Comparison of ENCODE assay signal across 25 mouse cellular contexts in the genomic region with DNA sequence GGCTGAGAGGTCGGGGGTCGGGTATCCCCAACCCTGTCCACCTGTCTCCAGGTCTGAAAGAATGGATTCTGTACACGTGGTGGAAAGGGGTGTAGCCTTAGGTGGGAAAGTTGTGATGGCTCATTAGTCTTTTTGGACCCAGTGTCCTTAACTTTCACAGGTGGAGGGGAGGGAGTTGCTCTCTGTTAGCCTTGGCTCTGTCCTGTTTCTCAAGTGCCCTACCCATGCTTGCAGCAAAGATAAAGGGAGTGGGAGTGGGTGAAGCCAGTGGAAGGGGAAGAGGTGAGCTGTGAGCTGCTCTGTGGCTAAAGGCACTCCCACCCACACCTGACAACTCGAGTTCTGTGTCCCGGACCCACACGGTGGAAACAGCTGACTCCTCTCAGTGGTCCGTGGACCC. TPM values are rescaled to one million over a fixed set of nuclear protein-coding genes. Genes with fewer than 3 reads are reported as not detected.
A peak's percentile ranks its signal among the peaks of the same experiment; 100 is the strongest.
DNase-seq lines count a peak whose midpoint lies in the region; ATAC-seq and TF ChIP-seq lines count a peak whose summit lies in the region.
"Had no signal": no experiment of that assay in that cellular context is flagged by ENCODE, and none has a peak within 500 bp of the region (broad histone marks: within the 10 kb centered on the region; RNA-seq: fewer than 3 reads in every experiment).

No protein-coding gene starts in this region.

- WGBS in liver, embryonic 12.5 days (ENCODE audit: insufficient replicate concordance) = 59% methylated on average over 7 of the region's 7 CpGs
- WGBS in lung, postnatal 0 days = 53% methylated on average over 7 of the region's 7 CpGs
- WGBS in stomach, embryonic 15.5 days = 60% methylated on average over 7 of the region's 7 CpGs
- 39% methylated on average over 7 of the region's 7 CpGs for WGBS in stomach, postnatal 0 days

- no peak for TF ChIP-seq CTCF in lung, postnatal 0 days (IDR thresholded peaks at IDR 0.05)
- TF ChIP-seq CTCF in stomach, postnatal 0 days (IDR thresholded peaks at IDR 0.05; ENCODE audit: low read depth) = no peak

- H3K4me3 ChIP-seq in liver, embryonic 12.5 days = no peak overlapping the region
- no peak overlapping the region for H3K4me3 ChIP-seq in lung, postnatal 0 days (ENCODE audit: low read depth, low read length)
- H3K4me3 ChIP-seq in stomach, embryonic 15.5 days (replicated peaks) = no peak overlapping the region
- H3K4me3 ChIP-seq in stomach, postnatal 0 days (ENCODE audit: low read depth, low read length) = no peak overlapping the region
- H3K4me3 ChIP-seq: embryonic facial prominence, embryonic 13.5 days; embryonic facial prominence, embryonic 15.5 days; erythroblast, embryonic 14.5 days; forebrain, embryonic 10.5 days; forebrain, embryonic 12.5 days had no signal

- no peak overlapping the region for H3K9ac ChIP-seq in liver, embryonic 12.5 days
- no peak overlapping the region for H3K9ac ChIP-seq in lung, postnatal 0 days (replicated peaks; ENCODE audit: low read depth)
- no peak overlapping the region for H3K9ac ChIP-seq in stomach, embryonic 15.5 days
- no peak overlapping the region for H3K9ac ChIP-seq in stomach, postnatal 0 days (ENCODE audit: low read length)
- H3K9ac ChIP-seq: embryonic facial prominence, embryonic 13.5 days; embryonic facial prominence, embryonic 15.5 days; forebrain, embryonic 12.5 days had no signal

- no peaks in the 10 kb centered on the region for H3K36me3 ChIP-seq in liver, embryonic 12.5 days
- no peaks in the 10 kb centered on the region for H3K36me3 ChIP-seq in lung, postnatal 0 days (ENCODE audit: insufficient read depth, low read length)
- no peaks in the 10 kb centered on the region for H3K36me3 ChIP-seq in stomach, embryonic 15.5 days
- H3K36me3 ChIP-seq in stomach, postnatal 0 days (ENCODE audit: control insufficient read depth, insufficient read depth, low read length) = no peaks in the 10 kb centered on the region
- H3K36me3 ChIP-seq: embryonic facial prominence, embryonic 13.5 days; embryonic facial prominence, embryonic 15.5 days; forebrain, embryonic 10.5 days; forebrain, embryonic 12.5 days had no signal

- no peaks in the 10 kb centered on the region for H3K9me3 ChIP-seq in liver, embryonic 12.5 days (replicated peaks)
- no peaks in the 10 kb centered on the region for H3K9me3 ChIP-seq in lung, postnatal 0 days (ENCODE audit: low read length)
- no peaks in the 10 kb centered on the region for H3K9me3 ChIP-seq in stomach, embryonic 15.5 days
- H3K9me3 ChIP-seq in stomach, postnatal 0 days (ENCODE audit: control insufficient read depth, low read length) = no peaks in the 10 kb centered on the region
- H3K9me3 ChIP-seq: embryonic facial prominence, embryonic 13.5 days; embryonic facial prominence, embryonic 15.5 days; forebrain, embryonic 10.5 days; forebrain, embryonic 12.5 days had no signal

- no peak for TF ChIP-seq EP300 in lung, postnatal 0 days (IDR thresholded peaks at IDR 0.05)
- TF ChIP-seq EP300 in stomach, postnatal 0 days (optimal IDR thresholded peaks at IDR 0.05) = no peak

- no peak overlapping the region for H3K27ac ChIP-seq in liver, embryonic 12.5 days
- H3K27ac ChIP-seq in lung, postnatal 0 days (ENCODE audit: low read length) = no peak overlapping the region
- no peak overlapping the region for H3K27ac ChIP-seq in stomach, embryonic 15.5 days
- H3K27ac ChIP-seq in stomach, postnatal 0 days (replicated peaks) = no peak overlapping the region
- H3K27ac ChIP-seq: embryonic facial prominence, embryonic 13.5 days; embryonic facial prominence, embryonic 15.5 days; forebrain, embryonic 12.5 days had no signal

- no peak for DNase-seq in liver
- DNase-seq in lung, postnatal 0 days (ENCODE audit: low spot score) = peak; percentile 57
- DNase-seq in lung, postnatal 25 days (ENCODE audit: low spot score) = no peak
- DNase-seq in stomach, postnatal 0 days (ENCODE audit: low spot score) = no peak
- DNase-seq: adrenal gland, adult 2 months; adrenal gland, postnatal 10 days; adrenal gland, postnatal 25 days; cerebellum, adult 11 months; cerebellum, adult 18-20 months; cerebellum, adult 8-10 months; cerebellum, adult 9-11 months; cerebellum, postnatal 14 days; cerebellum, postnatal 36 days; embryo, embryonic 11 days had no signal

- no peak overlapping the region for H3K4me2 ChIP-seq in liver, embryonic 12.5 days
- H3K4me2 ChIP-seq in lung, postnatal 0 days (replicated peaks; ENCODE audit: low read depth, low read length) = no peak overlapping the region
- H3K4me2 ChIP-seq in stomach, embryonic 15.5 days = no peak overlapping the region
- no peak overlapping the region for H3K4me2 ChIP-seq in stomach, postnatal 0 days (replicated peaks; ENCODE audit: low read depth)
- H3K4me2 ChIP-seq: embryonic facial prominence, embryonic 15.5 days; forebrain, embryonic 12.5 days had no signal

- H3K4me1 ChIP-seq in liver, embryonic 12.5 days = peaks cover 11% of the 10 kb centered on the region; the same call in 1 of the 2 replicates
- H3K4me1 ChIP-seq in lung, postnatal 0 days (ENCODE audit: insufficient read depth, low read depth, low read length) = no peaks in the 10 kb centered on the region
- peaks cover 9% of the 10 kb centered on the region; the same call in 1 of the 2 replicates for H3K4me1 ChIP-seq in stomach, embryonic 15.5 days
- H3K4me1 ChIP-seq in stomach, postnatal 0 days (replicated peaks; ENCODE audit: control insufficient read depth, insufficient read depth) = no peaks in the 10 kb centered on the region

- peaks cover 43% of the 10 kb centered on the region for H3K27me3 ChIP-seq in liver, embryonic 12.5 days (replicated peaks)
- no peaks in the 10 kb centered on the region for H3K27me3 ChIP-seq in lung, postnatal 0 days (replicated peaks; ENCODE audit: insufficient read depth, low read length)
- H3K27me3 ChIP-seq in stomach, embryonic 15.5 days (replicated peaks) = no peaks in the 10 kb centered on the region; the same call in 1 of the 2 replicates
- H3K27me3 ChIP-seq in stomach, postnatal 0 days (ENCODE audit: control insufficient read depth, insufficient read depth, low read length) = no peaks in the 10 kb centered on the region

- ATAC-seq in liver, embryonic 12.5 days = 0 out of 2 replicates have a peak, but pooled peaks have one; percentile 14
- peak; percentile 61 for ATAC-seq in lung, postnatal 0 days
- peak; percentile 23; the same call in 1 of the 2 replicates for ATAC-seq in stomach, embryonic 15.5 days (ENCODE audit: insufficient read depth, low FRiP score, low read depth)
- ATAC-seq in stomach, postnatal 0 days (ENCODE audit: low FRiP score, low TSS enrichment) = no peak
- ATAC-seq: forebrain, embryonic 14.5 days had no signal

RNA-seq across cellular contexts. Expression of a gene that starts 20.2 kb away (rescaled TPM):
- not detected in 2 replicates for polyA plus RNA-seq in liver, embryonic 12.5 days (2016; fragmentation: Nextera tagmentation; extraction: Ambion mirVana)
- polyA plus RNA-seq in lung, postnatal 0 days (2015; fragmentation: Nextera tagmentation; extraction: Ambion mirVana) = not detected in 2 replicates
- 0.09 TPM in 2 replicates for polyA plus RNA-seq in stomach, embryonic 15.5 days (2015; fragmentation: Nextera tagmentation; extraction: Ambion mirVana)
- 0.10 and 0.16 TPM in 2 replicates for polyA plus RNA-seq in stomach, postnatal 0 days (2015; fragmentation: Nextera tagmentation; extraction: Ambion mirVana)
- polyA plus RNA-seq: brain, embryonic 14.5 days; C2C12; embryonic facial prominence, embryonic 11.5 days; embryonic facial prominence, embryonic 13.5 days; embryonic facial prominence, embryonic 15.5 days; erythroblast, embryonic 14.5 days; forebrain, embryonic 10.5 days; forebrain, embryonic 12.5 days; forebrain, embryonic 14.5 days had no signal

RNA-seq across cellular contexts. Expression of a gene that starts 36.5 kb away (rescaled TPM):
- polyA plus RNA-seq in liver, embryonic 12.5 days (2016; fragmentation: Nextera tagmentation; extraction: Ambion mirVana) = 220 and 226 TPM in 2 replicates
- 124 and 157 TPM in 2 replicates for polyA plus RNA-seq in lung, postnatal 0 days (2015; fragmentation: Nextera tagmentation; extraction: Ambion mirVana)
- 306 and 317 TPM in 2 replicates for polyA plus RNA-seq in stomach, embryonic 15.5 days (2015; fragmentation: Nextera tagmentation; extraction: Ambion mirVana)
- 99.8 and 106 TPM in 2 replicates for polyA plus RNA-seq in stomach, postnatal 0 days (2015; fragmentation: Nextera tagmentation; extraction: Ambion mirVana)
